Mouse (Mus musculus): Measurements from ENCODE around the gene Thap8. TPM values are rescaled to one million over a fixed set of nuclear protein-coding genes. Genes with fewer than 3 reads are reported as not detected.

Thap8 gene
- total RNA-seq, 2 experiments from 2014 or later = not detected

Other genes with a start within 250 kb of the Thap8 start
- 1 to 10 TPM; 2.0 to 2.9 TPM for gene Zfp14, start 228.7 kb upstream of the Thap8 start, total RNA-seq (2021)
- 1 to 10 TPM; 3.0 to 3.1 TPM for gene Zfp82, start 207.2 kb upstream of the Thap8 start, total RNA-seq (2021)
- gene Gm26920, start 189.7 kb upstream of the Thap8 start, total RNA-seq (2021) = not detected
- 1 to 10 TPM; 1.4 to 1.9 TPM for gene Zfp566, start 189.6 kb upstream of the Thap8 start, total RNA-seq (2021)
- 10 to 100 TPM; 26.9 to 38.9 TPM for gene Zfp260, start 185.3 kb upstream of the Thap8 start, total RNA-seq (2021)
- 1 to 10 TPM; 2.1 to 2.5 TPM for gene Zfp382, start 158.2 kb upstream of the Thap8 start, total RNA-seq (2021)
- gene Zfp146, start 110.3 kb upstream of the Thap8 start, total RNA-seq (2021) = 10 to 100 TPM; 27.8 to 30.9 TPM
- 1,000 to 10,000 TPM; 2,821 to 3,018 TPM for gene Cox7a1, start 96.0 kb upstream of the Thap8 start, total RNA-seq (2021)
- gene Capns1, start 81.3 kb upstream of the Thap8 start, total RNA-seq (2021) = 100 to 1,000 TPM; 277 to 293 TPM
- 10 to 100 TPM; 51.1 to 53.7 TPM for gene Polr2i, start 48.1 kb upstream of the Thap8 start, total RNA-seq (2021)
- 10 to 100 TPM; 57.8 to 68.2 TPM for gene Tbcb, start 47.8 kb upstream of the Thap8 start, total RNA-seq (2021)
- gene Ovol3, start 44.4 kb upstream of the Thap8 start, total RNA-seq (2021) = not detected
- gene Wdr62, start 325 bp downstream of the Thap8 start, total RNA-seq (2021) = under 1 TPM; 0.57 to 0.80 TPM
- 1 to 10 TPM; 5.7 TPM for gene Clip3, start 11.6 kb downstream of the Thap8 start, total RNA-seq (2021)
- gene Alkbh6, start 28.6 kb downstream of the Thap8 start, total RNA-seq (2021) = 10 to 100 TPM; 26.2 to 27.8 TPM
- gene Syne4, start 34.7 kb downstream of the Thap8 start, total RNA-seq (2021) = 1 to 10 TPM in 1 of 2 experiments, under 1 TPM in 1; 0.72 to 2.0 TPM
- 1 to 10 TPM in 1 of 2 experiments, under 1 TPM in 1; 0.45 to 1.1 TPM for gene E130208F15Rik, start 41.6 kb downstream of the Thap8 start, total RNA-seq (2021)
- 10 to 100 TPM; 13.3 to 13.5 TPM for gene Sdhaf1, start 43.8 kb downstream of the Thap8 start, total RNA-seq (2021)
- 1 to 10 TPM; 1.4 to 1.8 TPM for gene Lrfn3, start 82.7 kb downstream of the Thap8 start, total RNA-seq (2021)
- gene Tyrobp, start 133.7 kb downstream of the Thap8 start, total RNA-seq (2021) = 10 to 100 TPM; 18.9 to 22.2 TPM
- gene Hcst, start 139.8 kb downstream of the Thap8 start, total RNA-seq (2021) = 1 to 10 TPM in 1 of 2 experiments, under 1 TPM in 1; 0.69 to 3.3 TPM
- under 1 TPM; 0.35 to 0.87 TPM for gene Nfkbid, start 141.6 kb downstream of the Thap8 start, total RNA-seq (2021)
- gene Aplp1, start 165.4 kb downstream of the Thap8 start, total RNA-seq (2021) = 1 to 10 TPM; 2.8 to 3.4 TPM
- gene Kirrel2, start 177.6 kb downstream of the Thap8 start, total RNA-seq (2021) = not detected
- gene Nphs1, start 178.2 kb downstream of the Thap8 start, total RNA-seq (2021) = not detected
- not detected for gene Prodh2, start 213.5 kb downstream of the Thap8 start, total RNA-seq (2021)